Mouse (Mus musculus) C2C12 (cell line): ENCODE data around the gene Uty. TPM values are rescaled to one million over a fixed set of nuclear protein-coding genes. Genes with fewer than 3 reads are reported as not detected.

Experiments
- H3K27me3 ChIP-seq: one replicate; pipeline ENCODE4 v1.6.1; 2011; ENCODE audit not compliant: control insufficient read depth, insufficient read depth, insufficient read length
- H3K36me3 ChIP-seq: one replicate; pipeline ENCODE4 v1.6.1; 2011; ENCODE audit not compliant: control insufficient read depth, insufficient read depth
- H3K4me3 ChIP-seq: one replicate; pipeline ENCODE4 v1.5.1; 2011; ENCODE audit warnings: mild to moderate bottlenecking, control low read depth; ENCODE audit not compliant: poor library complexity, insufficient read depth, severe bottlenecking
- H3K79me2 ChIP-seq: one replicate; pipeline ENCODE4 v1.6.1; 2011; ENCODE audit not compliant: control insufficient read depth, insufficient read depth
- H3K79me3 ChIP-seq: one replicate; pipeline ENCODE4 v1.6.1; 2011; ENCODE audit warnings: low read depth, control low read depth
- H3ac ChIP-seq: one replicate; pipeline ENCODE3; 2011; ENCODE audit warnings: low read depth; ENCODE audit not compliant: control insufficient read depth, insufficient read length
- CEBPB ChIP-seq: IDR thresholded peaks from one replicate; pipeline ENCODE4 v1.6.1; 2011; ENCODE audit warnings: low read depth, mild to moderate bottlenecking, control low read depth, moderate library complexity
- CTCF ChIP-seq: IDR thresholded peaks from one replicate; pipeline ENCODE4 v1.5.1; 2011; ENCODE audit not compliant: control insufficient read depth, insufficient read depth, insufficient read length
- FOSL1 ChIP-seq: IDR thresholded peaks from one replicate; pipeline ENCODE4 v1.8.0; 2011; ENCODE audit warnings: mild to moderate bottlenecking, low read length; ENCODE audit not compliant: poor library complexity, insufficient read depth, severe bottlenecking
- MAX ChIP-seq: IDR thresholded peaks from one replicate; pipeline ENCODE4 v1.6.1; 2011; ENCODE audit warnings: mild to moderate bottlenecking, control low read depth
- MYOD1 ChIP-seq: IDR thresholded peaks from one replicate; pipeline ENCODE4 v1.6.1; 2011; ENCODE audit warnings: low read depth; ENCODE audit not compliant: control insufficient read depth, insufficient read length
- MYOG ChIP-seq: IDR thresholded peaks from one replicate; pipeline ENCODE4 v1.6.1; 2011; ENCODE audit not compliant: control insufficient read depth, insufficient read length; ENCODE audit errors: extremely low read depth
- USF1 ChIP-seq: IDR thresholded peaks from one replicate; pipeline ENCODE4 v1.6.1; 2011; ENCODE audit warnings: low read depth, mild to moderate bottlenecking, control low read depth, moderate library complexity
- long read RNA-seq, 2 experiments: library from polyadenylated mRNA; unstranded; transcript quantifications; one replicate each; pipeline ENCODE4 v2.0.0; 2019 to 2020
- polyA plus RNA-seq: library from polyadenylated mRNA; unstranded; fragments of >200 nt; fragmentation: generic; extraction: Trizol; gene quantifications from one replicate; pipeline ENCODE4 v1.2.1, GENCODE M21; 2012; ENCODE audit warnings: missing spikeins

Gene Uty
- not detected for polyA plus RNA-seq
- long read RNA-seq, experiment 1 = 0 reads
- long read RNA-seq, experiment 2 = 0 reads

GRCm38 (mm10) chrY:1245426-1245863 lies at the start of gene Uty:
Gene Uty, minus strand, starts transcription at chrY:1245759.
- no peak for TF ChIP-seq CEBPB
- TF ChIP-seq FOSL1 = no peak
- TF ChIP-seq MAX = no peak
- no peak for TF ChIP-seq MYOD1
- TF ChIP-seq USF1 = no peak
- TF ChIP-seq CTCF = no peak
- Histone ChIP-seq H3K27me3 (no peaks in the 10 kb centered on the region), H3K4me3 (no peak within 1 kb of the TSS), H3K79me2 (no peaks in the 10 kb centered on the region), H3K79me3 (no peaks in the 10 kb centered on the region), H3K36me3 (no peaks in the 10 kb centered on the region), H3ac (no peak within 1 kb of the TSS)

- Histone ChIP-seq H3ac (no peak overlapping the region), H3K36me3 (no peaks in the 10 kb centered on the region), H3K79me3 (no peaks in the 10 kb centered on the region), H3K79me2 (no peaks in the 10 kb centered on the region), H3K4me3 (no peak overlapping the region), H3K27me3 (no peaks in the 10 kb centered on the region)
- TF ChIP-seq MYOG = no peak
- TF ChIP-seq MYOD1 = no peak
- TF ChIP-seq CTCF = no peak
- no peak for TF ChIP-seq USF1
- no peak for TF ChIP-seq FOSL1
- no peak for TF ChIP-seq CEBPB
Measured at GRCm38 (mm10) chrY:1293708-1294107, 48.1 kb upstream of the Uty start.

- no peaks in the 10 kb centered on the region for H3K27me3 ChIP-seq
- no peak within 1 kb of the TSS for H3K4me3 ChIP-seq
- no peaks in the 10 kb centered on the region for H3K79me2 ChIP-seq
- TF ChIP-seq MAX = no peak
- no peak for TF ChIP-seq USF1
- no peak for TF ChIP-seq MYOD1
- no peak for TF ChIP-seq MYOG
- no peak for TF ChIP-seq CTCF
- TF ChIP-seq CEBPB = no peak
- TF ChIP-seq FOSL1 = no peak
- no peak within 1 kb of the TSS for H3ac ChIP-seq
- H3K36me3 ChIP-seq = no peaks in the 10 kb centered on the region
- H3K79me3 ChIP-seq = no peaks in the 10 kb centered on the region
Measured at GRCm38 (mm10) chrY:1286171-1286795, 40.7 kb upstream of the Uty start, which contains the start of gene Ddx3y. Gene Ddx3y, minus strand, starts transcription at chrY:1286629.

GRCm38 (mm10) chrY:1285735-1286134 lies 40.2 kb upstream of the Uty start:
- H3K79me3 ChIP-seq = no peaks in the 10 kb centered on the region
- no peak for TF ChIP-seq MYOG
- no peak for TF ChIP-seq FOSL1
- no peak for TF ChIP-seq USF1
- no peak for TF ChIP-seq MAX
- TF ChIP-seq CEBPB = no peak
- no peak for TF ChIP-seq MYOD1
- no peak for TF ChIP-seq CTCF
- H3K4me3 ChIP-seq = no peak overlapping the region

GRCm38 (mm10) chrY:1246117-1246516 lies 558 bp upstream of the Uty start:
- no peaks in the 10 kb centered on the region for H3K27me3 ChIP-seq
- H3ac ChIP-seq = no peak overlapping the region
- no peaks in the 10 kb centered on the region for H3K36me3 ChIP-seq
- H3K79me3 ChIP-seq = no peaks in the 10 kb centered on the region
- no peaks in the 10 kb centered on the region for H3K79me2 ChIP-seq
- H3K4me3 ChIP-seq = no peak overlapping the region
- TF ChIP-seq FOSL1 (no peak), CEBPB (no peak), MAX (no peak), MYOD1 (no peak), CTCF (no peak), USF1 (no peak), MYOG (no peak)

More at GRCm38 (mm10) chrY:1285735-1286134, 40.2 kb upstream of the Uty start:
- no peaks in the 10 kb centered on the region for H3K36me3 ChIP-seq
- H3K27me3 ChIP-seq = no peaks in the 10 kb centered on the region
- H3K79me2 ChIP-seq = no peaks in the 10 kb centered on the region
- no peak overlapping the region for H3ac ChIP-seq

- Histone ChIP-seq H3K36me3 (no peaks in the 10 kb centered on the region), H3K79me3 (no peaks in the 10 kb centered on the region), H3K27me3 (no peaks in the 10 kb centered on the region), H3K79me2 (no peaks in the 10 kb centered on the region), H3K4me3 (no peak overlapping the region), H3ac (no peak overlapping the region)
- no peak for TF ChIP-seq MYOD1
Measured at GRCm38 (mm10) chrY:1244940-1245339, 619 bp downstream of the Uty start.
